Mouse (Mus musculus) kidney, adult 2 months (tissue): Measurements from ENCODE around the gene Dennd4c.

Source experiments
- CTCF ChIP-seq: fragments of 200-500 bp; conservative IDR thresholded peaks from 2 replicates; pipeline ENCODE4 v1.5.1; 2011; ENCODE audit warnings: low read depth, mild to moderate bottlenecking, control low read depth, low read length, moderate library complexity, mixed read lengths; ENCODE audit not compliant: insufficient read depth, insufficient read length
- POLR2A ChIP-seq: fragments of 200-500 bp; IDR thresholded peaks from one replicate; pipeline ENCODE4 v1.6.1; 2011; ENCODE audit warnings: low read depth, low read length, control low read depth

DNA sequence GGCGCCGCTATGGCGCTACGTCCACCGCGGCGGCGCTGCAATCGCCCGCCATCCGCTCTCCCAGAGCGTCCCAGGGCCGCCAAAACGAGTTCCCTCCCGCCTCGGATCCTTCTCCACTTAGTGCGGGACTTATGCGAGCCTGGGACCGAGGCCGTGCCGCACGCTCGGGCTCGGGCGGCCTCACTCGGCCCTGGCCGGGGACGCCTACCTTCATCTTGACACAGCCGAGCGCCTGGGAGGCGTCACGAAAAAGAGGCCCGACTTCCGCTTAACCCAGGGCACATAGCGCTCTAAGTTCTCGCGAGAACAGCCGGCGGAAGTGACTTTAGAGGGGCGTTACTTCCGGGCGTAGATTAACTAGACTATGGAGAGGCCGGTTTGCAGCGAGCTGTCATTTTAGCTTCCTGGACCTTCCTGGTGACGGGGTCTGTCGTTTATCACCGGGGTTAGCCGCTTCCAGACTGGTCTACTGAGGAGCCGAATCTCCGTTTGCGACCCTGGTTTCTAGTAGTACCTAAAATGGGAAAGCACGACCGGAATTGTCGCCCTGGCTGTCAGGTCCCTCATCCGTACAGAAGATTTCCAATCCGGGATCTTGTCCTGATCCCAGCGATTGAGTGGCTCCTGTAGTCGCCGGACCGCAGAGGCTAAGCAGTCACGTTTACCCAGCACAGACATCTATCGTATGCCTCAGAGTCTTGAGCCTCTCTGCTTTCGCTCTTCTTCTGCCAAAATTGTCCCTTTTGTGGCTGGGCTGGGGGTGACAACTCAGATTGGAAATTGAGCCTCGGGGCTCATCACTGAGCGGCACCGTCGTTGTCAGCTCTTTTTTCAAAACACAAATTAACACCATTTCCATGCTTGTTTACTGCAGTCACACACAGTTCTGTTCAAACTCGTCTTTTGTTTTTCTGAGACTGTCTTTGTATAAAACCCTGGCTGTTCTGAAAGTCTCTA, 109.0 kb downstream of the Dennd4c start, which contains the start of gene Rps6:
- no peak for TF ChIP-seq CTCF
- TF ChIP-seq POLR2A: peak; percentile 95
